Mouse (Mus musculus) right cerebral cortex, postnatal 25 days (tissue): ENCODE measurements around the gene Tmem50b.
A peak's percentile ranks its signal among the peaks of the same experiment; 100 is the strongest.

ENCODE experiments used
- DNase-seq: peaks from one replicate; pipeline ENCODE4 v3.0.0; 2022

Gene Tmem50b

DNA sequence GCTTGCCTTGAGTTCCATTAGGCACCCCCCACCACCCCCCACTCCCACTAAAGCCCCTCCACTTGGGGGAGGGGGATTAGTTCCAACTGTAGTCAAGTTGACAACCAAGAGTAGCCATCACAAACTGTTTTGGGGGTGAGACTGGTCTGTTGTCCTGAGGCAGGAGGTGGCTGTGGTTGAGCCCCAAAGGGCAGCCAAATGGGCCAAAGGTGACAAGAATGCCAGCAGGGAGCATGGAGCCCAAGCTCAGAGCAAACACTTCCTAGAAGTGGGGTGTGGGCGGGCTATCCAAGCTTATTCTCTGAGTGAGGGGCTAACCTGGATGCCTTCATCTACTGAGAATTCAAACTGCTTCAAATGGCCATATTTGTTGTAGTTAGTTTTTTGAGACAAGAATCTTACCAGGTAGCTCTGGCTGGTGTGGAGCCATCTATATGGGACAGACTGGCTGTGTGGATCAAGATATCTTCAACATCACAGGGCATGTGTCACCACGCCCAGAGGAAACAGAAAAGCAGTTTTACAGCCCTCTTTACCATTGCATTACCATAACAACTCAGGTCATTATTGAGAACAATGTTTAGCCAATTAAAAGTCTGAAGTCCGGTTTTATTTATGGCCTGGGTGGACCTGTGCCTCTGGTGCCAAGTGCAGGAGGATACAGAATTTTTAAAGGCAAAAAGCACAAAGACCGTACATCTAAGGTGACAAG is 32.9 kb downstream of the Tmem50b start:
- DNase-seq, result no peak

DNA sequence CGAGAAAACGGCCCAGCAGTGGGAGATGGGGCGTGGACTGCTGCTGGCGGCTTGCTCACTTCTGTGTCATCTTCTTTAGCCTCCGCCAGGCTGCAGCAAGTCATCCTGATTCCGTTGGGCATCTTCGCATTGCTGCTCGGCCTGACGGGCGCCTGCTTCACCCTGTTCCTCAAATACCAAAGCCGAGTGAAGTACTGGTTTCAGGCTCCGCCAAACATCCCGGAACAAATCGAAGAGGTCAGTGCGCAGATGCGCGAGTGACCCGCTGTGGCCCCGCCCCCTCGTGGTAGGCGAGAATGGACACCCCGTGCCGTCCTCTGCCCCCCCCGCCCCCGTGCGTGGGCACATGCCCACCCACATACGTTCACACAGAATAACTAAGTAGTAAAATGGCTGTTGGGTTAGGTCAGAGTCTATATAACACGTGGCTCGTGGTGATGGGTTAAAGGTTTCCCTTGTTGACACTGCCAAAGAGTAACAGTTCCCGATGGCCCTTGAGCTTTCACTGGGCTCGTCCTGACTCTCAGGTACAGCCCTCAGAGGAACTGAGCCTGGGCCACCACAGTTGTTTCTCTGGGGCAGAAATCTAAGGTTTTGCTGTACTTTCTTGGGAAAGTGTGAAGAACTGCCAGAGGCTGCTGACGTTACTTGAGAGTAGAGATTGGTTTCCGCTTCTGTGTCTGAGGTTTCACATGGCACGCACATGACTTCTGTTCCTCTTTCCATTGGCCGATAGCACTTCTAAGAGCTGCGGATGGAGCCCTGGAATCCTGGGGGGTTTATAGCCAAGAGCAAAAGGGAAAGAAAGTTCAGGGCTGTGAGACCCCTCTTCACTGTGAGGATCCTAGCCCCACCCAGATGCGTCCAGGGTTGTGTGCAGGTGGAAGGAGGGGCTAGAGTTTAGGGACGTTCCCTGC is 35.8 kb downstream of the Tmem50b start:
- no peak for DNase-seq

DNA sequence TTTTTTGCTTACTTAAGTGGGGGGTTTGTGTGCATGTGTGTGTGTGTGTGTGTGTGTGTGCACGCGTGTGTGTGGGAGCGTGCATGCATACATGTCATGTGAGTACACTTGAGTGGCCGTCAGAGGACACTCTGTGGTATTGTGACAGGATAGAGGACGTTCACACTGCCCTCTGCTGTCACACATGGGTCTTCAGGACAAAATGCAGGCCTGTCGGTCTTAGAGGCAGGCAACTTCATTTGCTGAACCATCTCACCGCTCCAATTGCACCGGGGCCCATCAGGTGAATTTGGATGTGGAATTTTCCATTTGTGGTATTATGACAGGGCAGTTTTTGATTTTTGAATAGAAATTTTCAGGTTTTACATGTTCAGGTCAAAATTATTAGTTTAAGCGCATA is 36.5 kb downstream of the Tmem50b start:
- no peak for DNase-seq

DNA sequence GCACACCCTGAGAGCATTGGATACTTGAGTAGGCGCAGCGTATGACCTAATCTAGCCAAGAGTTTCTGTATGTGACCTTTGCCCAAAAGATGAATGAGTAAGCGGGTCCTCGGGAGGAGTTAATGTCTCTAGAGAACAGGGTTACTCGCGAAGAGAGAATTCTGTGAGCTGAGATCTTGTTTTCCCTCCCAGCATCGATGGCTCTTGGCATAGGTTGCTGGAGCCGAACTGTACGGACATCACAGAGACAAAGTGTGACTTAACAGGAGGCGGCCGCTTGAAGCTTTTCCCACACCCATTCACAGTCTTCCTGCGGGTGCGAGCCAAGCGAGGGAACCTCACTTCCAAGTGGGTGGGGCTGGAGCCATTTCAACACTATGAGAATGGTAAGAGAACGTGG is 39.9 kb downstream of the Tmem50b start:
- DNase-seq, result no peak

DNA sequence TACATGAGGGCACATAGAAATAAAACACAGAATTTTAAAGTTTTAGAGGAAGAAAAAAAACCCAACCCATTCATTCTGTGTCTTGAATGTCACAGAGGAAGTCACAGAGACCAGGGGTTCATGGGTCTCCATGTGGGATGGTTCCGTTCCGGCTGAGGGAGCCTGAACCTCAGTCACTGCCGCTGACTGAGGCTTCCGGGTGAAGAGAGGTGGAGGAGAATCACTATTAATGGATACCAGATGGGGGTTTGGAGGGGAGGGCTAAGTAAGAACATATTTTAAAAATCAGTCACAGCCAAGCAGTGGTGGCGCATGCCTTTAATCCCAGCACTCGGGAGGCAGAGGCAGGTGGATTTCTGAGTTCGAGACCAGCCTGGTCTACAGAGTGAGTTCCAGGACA is 40.4 kb downstream of the Tmem50b start:
- no peak for DNase-seq

DNA sequence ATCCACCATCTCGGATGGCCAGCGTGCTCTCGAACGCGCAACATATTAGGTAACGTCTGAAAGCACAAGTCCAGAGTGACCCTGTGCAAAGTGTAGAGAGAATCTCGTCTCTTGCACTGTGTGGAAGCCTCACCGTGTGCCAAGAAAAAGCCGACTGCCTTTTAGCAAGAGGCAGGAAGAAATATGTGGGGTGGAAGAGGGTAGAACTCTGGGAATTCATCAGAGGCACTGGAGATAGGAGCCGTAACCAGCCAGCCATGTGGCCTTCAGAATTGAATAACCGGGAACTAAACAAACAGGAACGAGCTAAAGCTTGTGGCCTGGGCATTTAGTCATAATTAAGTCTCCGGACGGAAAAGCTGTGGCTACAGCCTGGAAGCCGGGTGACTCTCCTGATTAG is 40.9 kb downstream of the Tmem50b start:
- DNase-seq, result no peak

DNA sequence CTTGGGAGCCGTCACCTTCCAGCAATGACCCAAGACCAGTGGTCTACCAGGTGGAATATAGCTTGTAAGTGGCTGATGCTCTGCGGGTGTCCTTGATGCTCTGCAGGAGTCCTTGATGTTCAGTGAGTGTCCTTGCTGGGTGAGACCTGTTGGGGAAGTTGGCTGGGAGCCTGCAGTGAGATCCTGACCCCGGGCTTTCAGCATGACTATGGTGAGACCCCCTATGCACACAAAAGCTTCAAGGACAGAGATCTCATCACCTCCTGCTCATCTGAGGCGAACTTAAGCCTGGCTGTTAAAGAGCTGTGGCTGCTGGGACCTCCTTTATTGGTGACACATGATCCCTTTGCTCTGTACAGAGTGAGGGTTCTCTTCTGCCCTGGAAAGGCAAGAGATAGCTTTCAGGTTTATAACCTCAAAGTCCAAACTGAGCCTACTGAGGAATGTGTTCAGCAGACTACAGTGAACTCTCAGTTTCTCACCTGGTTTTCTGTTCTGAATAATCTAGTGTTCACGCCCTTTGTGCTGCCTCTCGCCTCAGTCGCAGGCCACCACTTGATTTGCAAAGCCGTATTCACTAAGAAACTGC is 42.5 kb downstream of the Tmem50b start:
- no peak for DNase-seq

DNA sequence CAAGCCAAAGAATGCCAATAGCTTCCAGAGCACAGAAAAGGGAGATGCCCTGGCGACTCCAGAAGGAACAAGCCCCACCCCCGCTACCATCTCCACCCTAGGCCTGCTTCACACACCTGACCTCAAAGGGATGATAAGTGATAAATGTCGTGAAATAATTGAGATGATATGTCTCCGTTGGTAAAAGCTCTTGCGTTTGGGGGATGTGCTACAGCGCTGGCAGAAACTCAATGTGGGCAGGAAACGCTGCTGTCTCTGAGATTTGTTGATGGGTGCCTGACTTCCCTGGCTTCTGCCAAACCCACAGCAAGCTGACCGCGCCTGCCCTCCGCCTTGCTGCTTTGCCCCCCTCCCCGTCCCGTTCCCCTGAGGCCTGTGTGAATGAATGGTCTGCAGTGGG is 44.0 kb downstream of the Tmem50b start:
- no peak for DNase-seq

DNA sequence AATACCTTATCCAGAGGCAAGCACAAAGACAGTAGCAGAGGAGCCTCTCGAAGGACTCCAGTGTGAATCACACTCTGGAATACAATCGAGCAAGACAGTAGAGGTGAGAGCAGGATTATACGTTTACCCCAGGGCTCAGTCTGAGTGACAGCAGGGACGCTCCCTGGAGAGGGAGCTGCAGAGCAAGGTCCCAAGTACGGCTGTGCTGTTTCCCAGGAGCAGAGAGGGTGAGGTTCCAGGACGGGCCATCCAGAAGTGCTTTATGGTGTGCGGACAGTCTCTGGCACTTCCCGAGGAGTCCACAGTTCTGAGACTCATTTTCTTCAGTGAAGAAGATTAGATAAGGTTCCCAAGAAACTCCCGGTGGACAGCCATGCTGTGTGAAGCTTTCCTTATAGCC is 45.5 kb downstream of the Tmem50b start:
- no peak for DNase-seq

DNA sequence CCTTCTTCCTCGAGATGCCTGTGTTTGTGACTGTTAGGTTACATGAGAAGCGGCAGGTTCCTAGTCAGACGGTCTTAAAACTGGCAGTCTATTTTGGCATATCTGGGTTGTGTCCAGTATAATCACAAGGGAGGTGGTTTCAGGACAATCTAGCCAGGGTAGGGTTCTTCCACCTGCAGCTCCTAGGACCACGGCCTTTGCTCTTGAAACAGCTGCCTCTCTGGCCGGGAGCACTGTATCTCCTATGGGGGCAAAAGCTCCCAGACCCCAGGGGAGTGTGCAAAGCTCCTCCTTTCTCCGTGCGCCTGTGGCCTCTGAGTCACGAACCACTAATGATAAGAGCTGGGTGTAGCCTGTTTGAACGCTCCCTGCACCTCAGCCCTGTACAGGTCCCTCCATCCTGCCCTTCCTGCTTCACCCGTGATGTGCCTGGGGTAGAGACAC is 46.5 kb downstream of the Tmem50b start:
- no peak for DNase-seq

DNA sequence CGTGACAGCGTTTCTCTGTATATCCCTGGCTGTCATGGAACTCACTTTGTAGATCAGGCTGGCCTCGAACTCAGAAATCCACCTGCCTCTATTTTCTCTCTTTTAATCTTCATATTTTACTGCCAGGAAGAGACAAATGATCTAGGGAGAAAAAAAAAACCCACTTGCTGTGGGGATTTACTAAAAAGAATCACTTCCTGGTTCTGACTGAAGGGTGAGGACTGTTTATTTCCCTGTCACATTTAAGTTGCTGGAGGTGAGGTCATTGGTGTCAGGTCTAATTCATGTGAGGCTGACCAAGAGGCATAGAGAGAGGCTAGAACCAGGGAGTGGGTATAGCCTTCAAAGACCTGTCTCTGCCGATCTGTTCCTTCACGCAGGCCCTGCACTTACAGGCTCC is 48.0 kb downstream of the Tmem50b start:
- DNase-seq, result no peak

DNA sequence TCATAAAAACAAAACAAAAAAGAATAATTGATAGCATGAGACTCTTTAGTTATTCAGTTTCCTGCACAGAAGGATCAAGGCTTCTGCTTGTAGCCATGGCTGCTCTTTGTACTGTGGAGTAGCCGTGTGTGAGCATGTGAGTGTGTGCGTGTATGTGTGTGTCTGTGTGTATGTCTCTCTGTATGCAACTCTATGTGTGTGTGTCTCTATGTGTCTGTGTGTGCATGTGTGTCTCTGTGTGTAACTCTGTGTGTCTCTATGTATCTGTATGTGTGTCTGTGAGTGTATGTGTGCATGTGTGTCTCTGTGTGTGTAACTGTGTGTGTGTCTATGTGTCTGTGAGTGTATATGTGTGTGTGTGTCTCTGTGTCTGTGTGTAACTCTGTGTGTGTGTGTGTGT is 48.6 kb downstream of the Tmem50b start:
- no peak for DNase-seq

DNA sequence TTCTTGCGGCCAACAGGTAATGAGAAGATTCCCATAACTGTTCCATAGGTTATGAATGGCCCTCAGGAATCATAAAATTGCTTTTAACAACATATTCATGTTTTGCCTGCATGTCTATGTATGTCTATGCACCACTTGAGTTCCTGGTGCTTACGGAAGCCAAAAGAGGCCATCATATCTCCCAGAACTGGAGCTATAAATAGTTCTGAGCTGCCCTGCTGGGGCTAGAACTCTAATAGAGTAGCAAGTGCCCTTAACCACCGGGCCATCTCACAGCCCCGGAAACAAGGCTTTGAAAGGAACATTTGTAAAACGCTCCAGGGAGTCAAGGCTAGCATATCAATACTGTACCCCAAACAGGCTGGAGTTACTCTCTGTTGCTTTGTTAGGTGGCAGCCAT is 49.0 kb downstream of the Tmem50b start:
- DNase-seq, result no peak

DNA sequence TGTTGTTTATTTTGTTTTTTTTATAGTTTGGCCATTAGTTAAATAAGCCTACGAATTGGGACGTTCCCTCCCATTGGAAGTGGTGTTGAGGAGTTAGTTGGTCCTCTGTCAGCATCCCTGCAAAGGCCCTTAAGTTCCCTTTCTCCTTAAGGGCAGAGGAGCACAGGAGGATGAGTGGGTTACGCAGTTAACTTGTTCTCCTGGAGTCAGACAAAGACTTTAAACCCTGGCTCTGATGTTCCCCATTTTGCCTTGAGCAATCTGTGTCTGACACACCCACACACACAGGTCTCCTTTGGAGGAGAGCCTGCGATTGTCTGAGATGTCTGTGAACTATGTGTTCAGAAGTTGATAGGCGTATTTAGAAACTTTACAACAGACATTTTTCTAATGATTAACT is 49.6 kb downstream of the Tmem50b start:
- DNase-seq, result no peak

DNA sequence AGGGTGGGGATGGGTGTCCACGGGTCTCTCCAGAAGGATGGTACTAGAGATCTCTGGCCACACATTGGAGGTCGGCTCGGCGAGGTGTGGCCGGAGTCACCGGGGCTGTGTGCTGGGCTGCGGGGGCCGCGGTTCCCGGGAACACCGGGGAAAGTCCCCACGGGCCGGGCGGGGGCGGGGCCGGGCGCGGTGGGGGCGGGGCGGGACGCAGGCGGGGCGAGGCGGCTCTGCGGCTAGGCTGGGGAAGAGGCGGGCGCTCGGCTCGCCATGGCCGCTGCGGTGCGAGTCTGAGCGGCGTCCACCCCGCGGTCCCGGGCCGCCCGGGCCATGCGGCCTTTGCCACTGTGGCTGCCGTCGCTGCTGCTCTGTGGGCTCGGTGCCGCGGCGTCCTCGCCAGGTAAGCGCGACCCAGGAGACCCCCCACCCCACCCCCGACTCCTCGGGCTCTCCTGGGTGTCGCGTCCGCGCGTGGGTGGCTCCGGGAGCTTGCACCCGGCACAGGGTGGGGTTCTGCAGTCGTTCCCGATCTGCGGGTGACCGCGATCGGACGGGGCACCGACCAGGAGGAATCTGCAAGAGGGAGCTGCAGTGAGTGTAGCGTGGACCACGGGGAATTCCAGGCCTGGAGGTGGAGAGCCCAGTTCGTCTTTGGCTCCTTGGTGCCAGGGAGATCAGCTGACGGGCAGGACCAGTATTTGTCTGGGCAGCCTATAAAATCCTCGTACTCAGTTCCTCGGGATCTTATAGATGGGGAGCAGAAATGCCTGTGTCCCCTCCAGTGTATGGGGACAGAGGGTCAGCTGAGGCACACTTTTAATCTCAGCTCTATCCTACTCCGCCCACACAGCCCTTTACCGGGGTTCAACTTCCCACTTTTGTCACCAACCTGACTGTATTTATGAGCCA is 50.5 kb downstream of the Tmem50b start, which contains the start of gene Ifngr2:
Gene Ifngr2, plus strand, starts transcription at position 237 of the 906 bp plus-strand sequence.
- DNase-seq, result peak; percentile 56

DNA sequence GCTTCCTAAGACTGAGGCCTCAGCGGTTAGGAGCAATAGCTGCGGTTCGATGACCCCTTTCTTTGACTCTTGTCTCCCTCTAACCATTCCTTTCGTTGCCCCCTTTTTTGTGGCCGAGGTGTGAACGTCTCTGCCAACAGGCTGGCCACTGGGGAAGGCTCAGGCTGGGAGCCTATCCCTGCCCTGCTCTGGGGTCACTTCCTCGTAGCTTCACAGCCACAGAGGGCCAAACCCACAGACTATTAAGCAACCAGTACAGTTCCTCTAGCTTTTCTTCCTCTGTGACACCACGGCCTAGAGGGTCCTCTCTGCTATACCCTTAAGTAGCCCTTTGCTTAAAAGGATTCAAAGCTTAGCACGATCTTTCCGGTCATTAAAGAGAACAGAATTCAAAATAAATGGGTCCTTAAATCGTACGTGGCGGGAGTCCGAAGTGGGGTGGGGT is 51.2 kb downstream of the Tmem50b start:
- DNase-seq, result no peak

DNA sequence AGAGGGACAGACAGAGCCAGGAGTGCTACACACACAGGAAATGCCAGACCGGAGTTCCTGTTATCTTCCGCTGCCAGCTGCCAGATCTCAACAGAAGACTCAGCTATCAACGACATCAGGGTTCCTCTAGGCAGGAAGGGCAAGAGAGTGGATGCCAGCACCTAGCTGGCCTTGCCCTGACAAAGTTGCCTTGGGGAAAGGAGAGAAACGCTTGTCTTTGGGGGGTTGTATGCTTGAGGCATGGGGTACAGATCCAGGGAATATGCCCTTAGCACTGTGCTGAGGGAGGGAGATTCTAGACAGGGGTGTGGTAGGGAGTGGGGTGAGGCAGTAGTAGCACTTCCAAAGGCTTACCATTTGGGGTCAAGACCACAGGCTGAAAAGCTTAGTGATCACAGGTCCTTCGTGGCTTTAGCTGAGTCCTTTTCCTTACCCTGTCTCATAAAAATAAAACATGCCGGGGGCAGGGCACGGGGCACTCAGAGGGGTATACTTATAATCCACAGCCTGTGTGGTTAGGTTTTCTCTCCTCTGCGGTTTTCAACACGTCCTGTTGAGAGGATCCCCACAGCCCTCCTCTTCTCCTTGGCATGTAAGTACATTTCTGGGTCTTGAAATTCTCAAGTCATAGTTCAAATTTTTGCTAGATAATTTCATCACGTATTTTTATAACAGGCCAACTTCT is 51.9 kb downstream of the Tmem50b start:
- no peak for DNase-seq

DNA sequence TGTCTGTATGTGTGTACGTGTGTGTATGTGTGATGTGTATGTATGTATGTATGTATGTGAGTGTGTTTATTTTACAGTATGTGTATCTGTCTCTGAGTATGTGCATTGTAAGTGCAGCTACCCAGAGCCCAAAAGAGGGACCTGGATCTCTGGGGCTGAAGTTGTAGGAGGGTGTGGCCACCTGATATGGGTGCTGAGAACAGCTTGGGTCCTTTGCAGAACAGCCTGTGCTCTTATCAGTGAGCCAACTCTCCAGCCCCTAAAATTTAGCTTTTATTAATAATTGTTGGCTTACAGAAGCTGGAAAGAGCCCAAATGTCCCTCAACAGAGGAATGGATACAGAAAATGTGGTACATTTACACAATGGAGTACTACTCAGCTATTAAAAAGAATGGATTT is 54.0 kb downstream of the Tmem50b start:
- no peak for DNase-seq

DNA sequence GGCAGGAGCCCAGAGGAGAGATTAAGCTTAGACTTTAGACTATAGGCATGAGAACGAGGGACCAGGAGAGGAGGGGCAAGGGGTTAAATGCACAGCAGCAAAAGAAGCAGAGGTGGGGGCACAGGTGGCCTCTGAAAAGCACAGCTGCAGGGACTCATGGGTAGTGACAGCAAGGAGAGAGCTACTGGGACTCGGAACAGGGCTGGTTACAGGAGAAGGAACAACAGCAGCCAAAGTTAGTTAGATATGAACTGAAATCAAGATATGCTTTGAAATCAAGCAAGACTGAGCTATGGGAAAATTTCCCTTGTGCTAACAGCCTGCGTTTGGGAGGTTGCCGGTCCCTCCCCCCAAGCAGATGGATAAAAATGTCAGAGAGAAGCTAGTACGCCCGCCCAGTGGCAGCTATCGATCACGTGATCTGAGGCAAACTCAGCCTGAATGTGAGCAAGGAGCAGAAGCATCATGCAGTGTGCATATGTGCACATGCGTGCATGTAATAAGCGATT is 56.0 kb downstream of the Tmem50b start:
- DNase-seq, result peak; percentile 49

DNA sequence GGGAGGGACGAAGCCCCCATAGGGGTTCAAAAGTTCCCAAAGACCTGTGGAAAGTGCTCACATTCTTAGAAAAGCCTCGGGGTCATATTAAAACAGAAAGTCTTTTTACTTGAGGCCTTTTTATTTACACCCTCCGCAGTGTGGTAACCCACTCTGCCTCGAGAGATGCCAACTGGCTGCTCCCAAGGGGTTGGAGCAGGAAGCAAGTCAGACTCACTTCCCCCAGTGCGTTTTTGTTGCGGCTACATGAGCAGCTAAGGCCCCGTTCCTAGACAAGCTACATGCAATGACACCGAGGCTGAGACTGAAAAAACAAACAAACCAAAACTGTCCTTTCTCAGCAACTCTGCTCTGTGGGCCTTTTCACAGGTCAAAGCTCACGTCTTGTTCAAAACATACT is 59.1 kb downstream of the Tmem50b start:
- no peak for DNase-seq

DNA sequence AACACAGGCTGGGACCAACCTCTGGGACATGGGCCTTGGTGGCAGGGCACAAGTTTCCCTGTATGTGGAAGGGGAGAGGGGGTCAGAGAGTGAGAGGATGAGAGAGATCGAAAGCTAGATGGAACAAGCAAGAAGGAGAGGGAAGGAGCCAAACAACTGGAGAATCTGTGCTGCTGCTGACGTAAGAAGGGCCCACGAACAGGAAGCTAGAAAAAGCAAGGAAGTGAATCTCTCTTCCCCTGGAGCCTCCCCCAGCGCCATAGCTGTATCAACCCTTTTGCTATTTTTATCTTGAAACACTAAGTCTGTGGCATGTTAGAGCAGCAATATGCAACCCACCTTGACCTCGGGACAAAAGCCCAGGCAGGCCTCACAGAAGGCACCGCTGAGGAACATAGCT is 59.5 kb downstream of the Tmem50b start:
- no peak for DNase-seq

DNA sequence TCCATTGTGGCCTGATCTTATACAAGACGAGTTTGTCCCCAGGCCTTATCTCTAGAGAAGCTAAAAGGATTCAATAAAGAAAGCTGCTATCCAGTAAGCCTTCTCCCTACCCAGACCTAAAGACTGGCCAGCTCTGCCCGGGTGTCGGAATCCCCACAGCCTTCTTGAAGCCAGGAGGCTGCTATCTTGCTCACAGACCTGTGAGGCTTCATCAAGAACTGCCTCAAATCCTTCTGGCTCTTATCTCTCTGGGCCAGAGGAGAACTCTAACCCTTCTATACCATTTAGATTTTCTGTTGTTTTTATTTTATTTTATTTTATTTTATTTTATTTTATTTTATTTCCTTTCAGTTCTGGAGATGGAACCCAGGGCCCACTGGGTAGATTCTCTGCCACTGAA is 60.5 kb downstream of the Tmem50b start:
- DNase-seq, result no peak
